Mouse (Mus musculus) heart, embryonic 11.5 days (tissue): Measurements from ENCODE around the gene Twsg1. TPM values are rescaled to one million over a fixed set of nuclear protein-coding genes. Genes with fewer than 3 reads are reported as not detected.

Experiments
- ATAC-seq: fragments of 200-750 bp; cut with Nextera tagmentation; replicated peaks from 2 replicates; pipeline ENCODE4 v1.8.0; 2017; ENCODE audit warnings: moderate library complexity; ENCODE audit not compliant: insufficient number of reproducible peaks, low FRiP score, low TSS enrichment
- H3K27ac ChIP-seq: fragments of 300-500 bp; sonication (generic); 2 replicates; pipeline ENCODE4 v1.5.1; 2014; ENCODE audit warnings: mild to moderate bottlenecking, low read depth, low read length
- H3K27me3 ChIP-seq: fragments of 300-500 bp; sonication (generic); 2 replicates; pipeline ENCODE4 v1.6.1; 2014; ENCODE audit warnings: mild to moderate bottlenecking, low read length, mixed read lengths; ENCODE audit not compliant: control insufficient read depth, insufficient read depth
- H3K36me3 ChIP-seq: fragments of 300-500 bp; sonication (generic); 2 replicates; pipeline ENCODE4 v1.6.1; 2014; ENCODE audit warnings: mild to moderate bottlenecking, low read length, moderate library complexity, mixed read lengths; ENCODE audit not compliant: control insufficient read depth, insufficient read depth
- H3K4me1 ChIP-seq: fragments of 300-500 bp; sonication (generic); 2 replicates; pipeline ENCODE4 v1.6.1; 2014; ENCODE audit warnings: low read length; ENCODE audit not compliant: control insufficient read depth, insufficient read depth
- H3K4me2 ChIP-seq: fragments of 300-500 bp; sonication (generic); 2 replicates; pipeline ENCODE4 v1.6.1; 2014; ENCODE audit warnings: mild to moderate bottlenecking, moderate library complexity
- H3K4me3 ChIP-seq: fragments of 300-500 bp; sonication (generic); 2 replicates; pipeline ENCODE4 v1.5.1; 2014; ENCODE audit warnings: low read depth, low read length
- H3K9ac ChIP-seq: fragments of 300-500 bp; sonication (generic); 2 replicates; pipeline ENCODE4 v1.6.1; 2014; ENCODE audit warnings: mild to moderate bottlenecking, low read depth, low read length, moderate library complexity
- H3K9me3 ChIP-seq: fragments of 300-500 bp; sonication (generic); replicated peaks from 2 replicates; pipeline ENCODE4 v1.6.1; 2016; ENCODE audit warnings: low read length; ENCODE audit not compliant: control insufficient read depth
- WGBS: fragments of 180-500 bp; shearing (Covaris S2); extraction: QIAGEN DNeasy Blood & Tissue Kit; methylation state at CpG from one replicate; pipeline ENCODE4 v1.1.7; 2014; ENCODE audit not compliant: insufficient replicate concordance; 5-methylcytosine and 5-hydroxymethylcytosine counted together
- polyA plus RNA-seq: library from polyadenylated mRNA; unstranded; fragments of >200 nt; fragmentation: Nextera tagmentation; extraction: Ambion mirVana; gene quantifications from 2 replicates; pipeline ENCODE4 v1.2.1, GENCODE M21; 2014

The Twsg1 gene
- polyA plus RNA-seq, 1 experiment from 2014 or later: 86.8 TPM

DNA sequence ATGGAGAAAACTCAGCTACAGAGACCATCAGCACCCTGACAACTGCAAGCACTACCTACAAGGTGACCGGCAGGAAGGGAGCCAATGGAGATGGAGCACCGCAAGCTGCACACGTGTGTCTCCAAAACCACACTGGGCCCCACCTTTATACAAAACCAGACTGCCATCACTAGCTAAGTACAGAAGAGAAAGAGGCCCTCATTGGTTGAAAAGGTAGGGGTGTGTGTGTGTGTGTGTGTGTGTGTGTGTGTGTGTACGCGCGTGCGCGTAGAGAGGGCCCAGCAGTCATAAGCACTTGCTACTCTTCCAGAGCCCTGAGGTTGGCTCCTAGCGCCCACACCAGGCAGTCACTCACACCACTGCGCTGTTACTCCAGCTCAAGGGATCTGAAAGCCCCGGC, 77.2 kb downstream of the Twsg1 start:
- no peak overlapping the region for H3K27ac ChIP-seq
- H3K4me1 ChIP-seq: peaks cover 9% of the 10 kb centered on the region; the same call in 1 of the 2 replicates
- ATAC-seq: no peak
- no peak overlapping the region for H3K4me2 ChIP-seq
- no peaks in the 10 kb centered on the region for H3K9me3 ChIP-seq
- H3K9ac ChIP-seq: no peak overlapping the region
- H3K4me3 ChIP-seq: no peak overlapping the region
- no peaks in the 10 kb centered on the region for H3K27me3 ChIP-seq
- 90% methylated on average over 11 of the region's 11 CpGs for WGBS
- no peaks in the 10 kb centered on the region for H3K36me3 ChIP-seq

DNA sequence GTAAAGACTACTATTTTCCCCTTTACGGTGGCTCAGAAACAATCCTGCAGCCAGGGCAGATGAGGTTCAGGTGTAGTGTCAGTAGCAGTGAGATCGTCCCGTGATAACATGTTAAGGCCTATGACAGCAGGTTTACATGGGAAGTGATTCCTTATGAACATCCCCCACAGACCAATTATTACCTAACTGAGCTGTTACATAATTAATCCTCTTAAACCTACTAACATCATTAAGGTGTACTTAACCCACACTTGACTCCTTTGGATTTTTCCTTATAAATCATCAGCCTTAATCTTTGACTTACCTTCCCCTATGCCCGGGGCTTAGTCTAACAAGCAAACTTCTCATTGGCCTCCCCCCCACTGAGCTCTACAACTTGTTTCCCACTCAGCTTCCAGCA, 77.9 kb downstream of the Twsg1 start:
- no peaks in the 10 kb centered on the region for H3K36me3 ChIP-seq
- H3K4me3 ChIP-seq: no peak overlapping the region
- no peak overlapping the region for H3K27ac ChIP-seq
- WGBS: 77% methylated on average over 4 of the region's 4 CpGs
- H3K27me3 ChIP-seq: no peaks in the 10 kb centered on the region
- H3K9me3 ChIP-seq: no peaks in the 10 kb centered on the region
- H3K9ac ChIP-seq: no peak overlapping the region
- ATAC-seq: no peak
- H3K4me1 ChIP-seq: peaks cover 9% of the 10 kb centered on the region; the same call in 1 of the 2 replicates
- no peak overlapping the region for H3K4me2 ChIP-seq

DNA sequence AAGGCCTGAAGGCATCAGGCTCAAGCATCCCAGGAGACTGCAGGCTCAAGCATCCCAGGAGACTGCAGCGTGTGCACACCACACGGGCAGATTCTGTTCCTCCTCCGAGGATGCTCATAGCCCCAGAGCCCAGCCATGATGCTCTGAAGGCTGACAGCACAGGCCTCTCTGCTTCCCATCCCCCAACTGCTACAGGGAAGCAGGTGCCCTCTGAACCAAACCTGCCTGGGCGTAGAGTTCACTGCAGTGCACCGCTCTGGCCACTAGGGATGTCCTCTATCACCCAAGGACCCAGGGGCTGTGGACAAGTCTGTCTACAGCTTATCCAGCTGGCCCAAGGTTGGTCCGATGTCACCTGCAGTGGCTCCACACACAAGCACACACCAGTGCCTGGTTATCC, 78.4 kb downstream of the Twsg1 start:
- WGBS: 41% methylated on average over 6 of the region's 6 CpGs
- Histone ChIP-seq H3K9me3 (no peaks in the 10 kb centered on the region), H3K4me1 (peaks cover 9% of the 10 kb centered on the region; the same call in 1 of the 2 replicates), H3K36me3 (no peaks in the 10 kb centered on the region), H3K9ac (no peak overlapping the region), H3K27me3 (no peaks in the 10 kb centered on the region), H3K4me3 (no peak overlapping the region), H3K27ac (no peak overlapping the region), H3K4me2 (no peak overlapping the region)
- no peak for ATAC-seq

DNA sequence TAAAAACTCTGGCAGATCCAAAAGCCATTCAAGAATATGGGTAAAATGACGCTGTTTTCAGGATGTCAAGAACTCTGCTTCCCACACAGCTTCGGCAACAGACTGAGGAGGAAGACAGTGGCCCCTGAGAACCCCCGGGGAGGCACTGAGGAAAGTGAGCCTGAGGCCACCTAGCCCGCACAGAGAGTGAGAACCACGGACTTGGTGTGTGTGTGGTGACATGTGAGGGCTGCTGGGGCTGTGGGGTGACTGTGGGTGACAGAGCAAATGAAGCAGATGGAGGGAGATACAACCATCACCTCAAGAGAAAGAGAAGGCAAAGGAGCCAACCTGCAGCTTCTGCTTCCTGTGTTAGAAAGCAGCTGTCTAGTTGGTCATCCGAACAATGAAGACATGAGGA, 79.0 kb downstream of the Twsg1 start:
- Histone ChIP-seq H3K36me3 (no peaks in the 10 kb centered on the region), H3K4me2 (no peak overlapping the region), H3K27me3 (no peaks in the 10 kb centered on the region), H3K9ac (peak overlapping the region; percentile 22; the same call in 1 of the 2 replicates), H3K4me1 (peaks cover 9% of the 10 kb centered on the region; the same call in 1 of the 2 replicates), H3K9me3 (no peaks in the 10 kb centered on the region), H3K27ac (0 out of 2 replicates have a peak overlapping the region, but pooled peaks have one; percentile 3), H3K4me3 (no peak overlapping the region)
- 57% methylated on average over 6 of the region's 6 CpGs for WGBS
- no peak for ATAC-seq

Other genes with a start within 250 kb of the Twsg1 start
- gene Rab31, start 178.5 kb downstream of the Twsg1 start, polyA plus RNA-seq: 32.7 and 33.2 TPM in 2 replicates
- 31.4 and 36.5 TPM in 2 replicates for gene Ppp4r1, start 168.7 kb downstream of the Twsg1 start, polyA plus RNA-seq
- 46.9 and 47.5 TPM in 2 replicates for gene Ralbp1, start 65.4 kb downstream of the Twsg1 start, polyA plus RNA-seq
- gene Ankrd12, start 125.9 kb upstream of the Twsg1 start, polyA plus RNA-seq: 17.3 and 17.7 TPM in 2 replicates
- gene Ndufv2, start 150.3 kb upstream of the Twsg1 start, polyA plus RNA-seq: 530 and 551 TPM in 2 replicates
- 27.9 and 29.9 TPM in 2 replicates for gene Washc1, start 160.3 kb upstream of the Twsg1 start, polyA plus RNA-seq
- gene Ddx11, start 172.3 kb upstream of the Twsg1 start, polyA plus RNA-seq: 12.4 and 16.4 TPM in 2 replicates